Mouse (Mus musculus): ENCODE measurements at regions not wholly inside any gene's neighbourhood (a gene's known extent, or its start where the extent isn't known, plus 50 kb on each side); places are given as distances from the start of the nearest gene placed in this dataset.

GRCm38 (mm10) chr12:14687263-14687662 lies 535.4 kb upstream of the Fam84a start:
- H3K4me3 ChIP-seq (ENCODE audit: insufficient read depth, low read length), result no peak overlapping the region
- no peaks in the 10 kb centered on the region; the same call in 1 of the 2 replicates for H3K4me1 ChIP-seq (ENCODE audit: control insufficient read depth, insufficient read depth, low read length)
- peak overlapping the region; percentile 73; the same call in 1 of the 2 replicates for H3K27ac ChIP-seq (ENCODE audit: insufficient read depth, low read length)
- TF ChIP-seq POLR2A (IDR thresholded peaks at IDR 0.05; ENCODE audit: extremely low read depth, insufficient read depth, low read length) (no peak), CTCF (IDR thresholded peaks at IDR 0.05; ENCODE audit: extremely low read depth, insufficient read depth, low read length) (no peak)

DNA sequence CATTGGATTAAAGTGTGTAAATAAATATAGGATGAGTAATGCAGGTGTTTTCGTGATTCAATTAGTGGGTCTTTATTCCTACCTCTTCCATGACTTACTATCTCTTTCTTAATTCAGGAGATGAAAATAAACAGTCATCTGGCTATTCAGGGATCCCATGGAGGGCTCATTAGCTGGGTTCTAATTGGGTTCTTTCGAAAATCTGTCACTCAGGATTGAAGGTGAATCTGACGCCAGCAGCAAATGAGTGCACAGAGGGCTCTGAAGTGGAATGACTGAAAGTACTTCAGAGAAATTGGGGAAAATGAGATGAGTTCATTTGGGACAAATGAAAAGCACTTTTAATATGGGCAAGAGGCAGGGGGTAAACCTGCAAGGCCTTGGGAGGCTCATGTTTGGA lies 524.4 kb upstream of the Fam84a start:
- no peak overlapping the region for H3K4me3 ChIP-seq (ENCODE audit: insufficient read depth, low read length)
- H3K27ac ChIP-seq (ENCODE audit: insufficient read depth, low read length), result no peak overlapping the region
- no peak for TF ChIP-seq POLR2A (IDR thresholded peaks at IDR 0.05; ENCODE audit: extremely low read depth, insufficient read depth, low read length)
- no peak for TF ChIP-seq CTCF (IDR thresholded peaks at IDR 0.05; ENCODE audit: extremely low read depth, insufficient read depth, low read length)
- H3K4me1 ChIP-seq (ENCODE audit: control insufficient read depth, insufficient read depth, low read length), result no peaks in the 10 kb centered on the region

- Histone ChIP-seq H3K4me1 (ENCODE audit: control insufficient read depth, insufficient read depth, low read length) (no peaks in the 10 kb centered on the region), H3K4me3 (ENCODE audit: insufficient read depth, low read length) (no peak overlapping the region), H3K27ac (ENCODE audit: insufficient read depth, low read length) (no peak overlapping the region)
- no peak for TF ChIP-seq POLR2A (IDR thresholded peaks at IDR 0.05; ENCODE audit: extremely low read depth, insufficient read depth, low read length)
- TF ChIP-seq CTCF (IDR thresholded peaks at IDR 0.05; ENCODE audit: extremely low read depth, insufficient read depth, low read length), result no peak
Measured at GRCm38 (mm10) chr12:14665909-14666308, 514.1 kb upstream of the Fam84a start.
